Mouse (Mus musculus) myocyte (in vitro differentiated cells): Measurements from ENCODE around the gene Pigp. TPM values are rescaled to one million over a fixed set of nuclear protein-coding genes. Genes with fewer than 3 reads are reported as not detected.

Source experiments
- H3K27me3 ChIP-seq: one replicate; pipeline ENCODE4 v1.6.1; 2011; ENCODE audit not compliant: control insufficient read depth, insufficient read depth, insufficient read length
- H3K36me3 ChIP-seq: one replicate; pipeline ENCODE4 v1.6.1; 2011; ENCODE audit not compliant: control insufficient read depth, insufficient read depth
- H3K4me2 ChIP-seq: one replicate; pipeline ENCODE4 v1.6.1; 2011; ENCODE audit warnings: low read depth, control low read depth
- H3K4me3 ChIP-seq: one replicate; pipeline ENCODE4 v1.5.1; 2011; ENCODE audit warnings: mild to moderate bottlenecking, control low read depth, moderate library complexity
- H3K79me2 ChIP-seq: one replicate; pipeline ENCODE4 v1.6.1; 2011; ENCODE audit not compliant: control insufficient read depth, insufficient read depth
- H3ac ChIP-seq: one replicate; pipeline ENCODE4 v1.6.1; 2011; ENCODE audit not compliant: control insufficient read depth, insufficient read length
- CEBPB ChIP-seq: IDR thresholded peaks from 2 replicates; pipeline ENCODE4 v1.6.1; 2011; ENCODE audit warnings: mild to moderate bottlenecking, moderate library complexity; ENCODE audit not compliant: poor library complexity, insufficient read depth, severe bottlenecking
- E2F4 ChIP-seq: IDR thresholded peaks from one replicate; pipeline ENCODE4 v1.6.1; 2011; ENCODE audit warnings: mild to moderate bottlenecking, control low read depth, moderate library complexity; ENCODE audit not compliant: insufficient read depth
- MAX ChIP-seq: IDR thresholded peaks from one replicate; pipeline ENCODE4 v1.6.1; 2011; ENCODE audit warnings: low read depth, mild to moderate bottlenecking, control low read depth
- MYOD1 ChIP-seq, 3 experiments: IDR thresholded peaks; one replicate each; pipeline ENCODE4 v1.6.1; 2011; ENCODE audit warnings: control low read depth in 2 of 3, low read depth in 2 of 3, mild to moderate bottlenecking in 2 of 3, moderate library complexity in 1 of 3; ENCODE audit not compliant: insufficient read length in 2 of 3, control insufficient read depth in 1 of 3
- MYOG ChIP-seq, 3 experiments: IDR thresholded peaks; one replicate each; pipeline ENCODE4 v1.6.1; 2011; ENCODE audit warnings: control low read depth in 2 of 3, low read depth in 2 of 3, mild to moderate bottlenecking in 2 of 3; ENCODE audit not compliant: insufficient read length in 2 of 3, control insufficient read depth in 1 of 3, insufficient read depth in 1 of 3
- POLR2A ChIP-seq: IDR thresholded peaks from one replicate; pipeline ENCODE4 v1.6.1; 2011; ENCODE audit warnings: low read depth, mild to moderate bottlenecking, control low read depth, moderate library complexity; ENCODE audit not compliant: insufficient read length
- POLR2AphosphoS2 ChIP-seq: IDR thresholded peaks from one replicate; pipeline ENCODE4 v1.6.1; 2011; ENCODE audit warnings: low read depth, control low read depth; ENCODE audit not compliant: insufficient read length
- REST ChIP-seq: IDR thresholded peaks from one replicate; pipeline ENCODE4 v1.6.1; 2011; ENCODE audit warnings: mild to moderate bottlenecking, control low read depth, moderate library complexity; ENCODE audit not compliant: insufficient read depth, insufficient read length
- SRF ChIP-seq: IDR thresholded peaks from one replicate; pipeline ENCODE4 v1.6.1; 2011; ENCODE audit warnings: low read depth; ENCODE audit not compliant: control insufficient read depth, insufficient read length
- TCF12 ChIP-seq: IDR thresholded peaks from one replicate; pipeline ENCODE4 v1.6.1; 2011; ENCODE audit warnings: mild to moderate bottlenecking, control low read depth; ENCODE audit not compliant: poor library complexity, insufficient read depth, severe bottlenecking
- TCF3 ChIP-seq: IDR thresholded peaks from one replicate; pipeline ENCODE4 v1.6.1; 2011; ENCODE audit warnings: low read depth, control low read depth; ENCODE audit not compliant: insufficient read length
- USF1 ChIP-seq: IDR thresholded peaks from one replicate; pipeline ENCODE4 v1.6.1; 2011; ENCODE audit warnings: low read depth, mild to moderate bottlenecking, control low read depth, moderate library complexity
- polyA plus RNA-seq: library from polyadenylated mRNA; unstranded; fragments of >200 nt; fragmentation: generic; extraction: Trizol; gene quantifications from one replicate; pipeline ENCODE4 v1.2.1, GENCODE M21; 2012; ENCODE audit warnings: missing spikeins

Pigp gene
- polyA plus RNA-seq, 1 experiment = 63.2 TPM

GRCm38 (mm10) chr16:94354450-94354849 is 17.2 kb downstream of the Pigp start:
- no peaks in the 10 kb centered on the region for H3K79me2 ChIP-seq
- no peaks in the 10 kb centered on the region for H3K36me3 ChIP-seq
- no peak overlapping the region for H3K4me2 ChIP-seq
- no peak overlapping the region for H3ac ChIP-seq
- H3K27me3 ChIP-seq = no peaks in the 10 kb centered on the region
- TF ChIP-seq SRF (no peak), REST (no peak), CEBPB (no peak), MYOG (IDR thresholded peaks at IDR 0.05; ENCODE audit: control insufficient read depth in 1 of 3, insufficient read depth in 1 of 3, insufficient read length in 2 of 3, low read depth in 2 of 3) (no peak), POLR2AphosphoS2 (no peak), MYOD1 (IDR thresholded peaks at IDR 0.05; ENCODE audit: control insufficient read depth in 1 of 3, insufficient read length in 2 of 3, low read depth in 2 of 3) (no peak), USF1 (no peak), TCF12 (no peak), POLR2A (no peak), TCF3 (no peak), MAX (no peak), E2F4 (no peak)
- H3K4me3 ChIP-seq = no peak overlapping the region

GRCm38 (mm10) chr16:94350287-94350677 is 21.4 kb downstream of the Pigp start:
- Histone ChIP-seq H3ac (no peak overlapping the region), H3K36me3 (no peaks in the 10 kb centered on the region), H3K4me2 (peak overlapping the region; percentile 59), H3K4me3 (no peak overlapping the region), H3K27me3 (no peaks in the 10 kb centered on the region), H3K79me2 (no peaks in the 10 kb centered on the region)
- TF ChIP-seq MAX (no peak), SRF (no peak), POLR2AphosphoS2 (no peak), MYOG (IDR thresholded peaks at IDR 0.05; ENCODE audit: control insufficient read depth in 1 of 3, insufficient read depth in 1 of 3, insufficient read length in 2 of 3, low read depth in 2 of 3) (no peak), CEBPB (no peak), TCF3 (no peak), TCF12 (no peak), POLR2A (no peak), MYOD1 (IDR thresholded peaks at IDR 0.05; ENCODE audit: control insufficient read depth in 1 of 3, insufficient read length in 2 of 3, low read depth in 2 of 3) (no peak), E2F4 (no peak), USF1 (no peak), REST (no peak)

GRCm38 (mm10) chr16:94349588-94350286 is 21.9 kb downstream of the Pigp start:
- peak overlapping the region; percentile 59 for H3K4me2 ChIP-seq
- TF ChIP-seq MYOD1 (IDR thresholded peaks at IDR 0.05; ENCODE audit: control insufficient read depth in 1 of 3, insufficient read length in 2 of 3, low read depth in 2 of 3) (peak in 1 of 3 experiments; percentile 14), SRF (no peak), CEBPB (no peak)
- no peaks in the 10 kb centered on the region for H3K79me2 ChIP-seq
- no peak overlapping the region for H3K4me3 ChIP-seq
- H3ac ChIP-seq = no peak overlapping the region
- H3K36me3 ChIP-seq = no peaks in the 10 kb centered on the region
- H3K27me3 ChIP-seq = no peaks in the 10 kb centered on the region

- peak overlapping the region; percentile 59 for H3K4me2 ChIP-seq
- H3K27me3 ChIP-seq = no peaks in the 10 kb centered on the region
- no peak overlapping the region for H3K4me3 ChIP-seq
- H3K79me2 ChIP-seq = no peaks in the 10 kb centered on the region
- TF ChIP-seq MYOG (IDR thresholded peaks at IDR 0.05; ENCODE audit: control insufficient read depth in 1 of 3, insufficient read depth in 1 of 3, insufficient read length in 2 of 3, low read depth in 2 of 3) = peak; percentile 18 to 87 (median 80)
- TF ChIP-seq MYOD1 (IDR thresholded peaks at IDR 0.05; ENCODE audit: control insufficient read depth in 1 of 3, insufficient read length in 2 of 3, low read depth in 2 of 3) = peak; percentile 98 to 99 (median 98)
- peak; percentile 49 for TF ChIP-seq TCF3
- no peak for TF ChIP-seq POLR2A
- TF ChIP-seq TCF12 = peak; percentile 87
- no peak for TF ChIP-seq E2F4
- H3ac ChIP-seq = no peak overlapping the region
- no peaks in the 10 kb centered on the region for H3K36me3 ChIP-seq
Measured at GRCm38 (mm10) chr16:94348779-94349178, 22.9 kb downstream of the Pigp start.

- no peak overlapping the region for H3K4me3 ChIP-seq
- TF ChIP-seq POLR2A = no peak
- no peak for TF ChIP-seq USF1
- no peak for TF ChIP-seq MYOG (IDR thresholded peaks at IDR 0.05; ENCODE audit: control insufficient read depth in 1 of 3, insufficient read depth in 1 of 3, insufficient read length in 2 of 3, low read depth in 2 of 3)
- TF ChIP-seq TCF12 = no peak
- no peak for TF ChIP-seq POLR2AphosphoS2
- TF ChIP-seq TCF3 = no peak
- TF ChIP-seq CEBPB = no peak
- TF ChIP-seq SRF = no peak
- TF ChIP-seq MYOD1 (IDR thresholded peaks at IDR 0.05; ENCODE audit: control insufficient read depth in 1 of 3, insufficient read length in 2 of 3, low read depth in 2 of 3) = no peak
- TF ChIP-seq MAX = no peak
- no peak for TF ChIP-seq E2F4
- TF ChIP-seq REST = no peak
- no peaks in the 10 kb centered on the region for H3K36me3 ChIP-seq
- no peak overlapping the region for H3K4me2 ChIP-seq
- no peaks in the 10 kb centered on the region for H3K27me3 ChIP-seq
- H3ac ChIP-seq = no peak overlapping the region
- no peaks in the 10 kb centered on the region for H3K79me2 ChIP-seq
Measured at GRCm38 (mm10) chr16:94347080-94347731, 24.4 kb downstream of the Pigp start.
